Mouse (Mus musculus): ENCODE data around the gene Stim2.

Gene Stim2

GRCm38 (mm10) chr5:54116538-54116937 lies 118.2 kb downstream of the Stim2 start:
- DNase-seq (ENCODE audit: low spot score) = no peak

- DNase-seq (ENCODE audit: low spot score) = no peak
Observed at GRCm38 (mm10) chr5:54118410-54119212, 120.3 kb downstream of the Stim2 start.

- no peak for DNase-seq (ENCODE audit: low spot score)
Observed at GRCm38 (mm10) chr5:54148091-54148795, 149.9 kb downstream of the Stim2 start.

- no peak for DNase-seq (ENCODE audit: low spot score)
Observed at GRCm38 (mm10) chr5:54154503-54155226, 156.4 kb downstream of the Stim2 start.

- no peak for DNase-seq (ENCODE audit: low spot score)
Observed at GRCm38 (mm10) chr5:54155227-54155776, 157.0 kb downstream of the Stim2 start.

GRCm38 (mm10) chr5:54155916-54156315 lies 157.6 kb downstream of the Stim2 start:
- peak; percentile 43 for DNase-seq (ENCODE audit: low spot score)

GRCm38 (mm10) chr5:54156944-54157527 lies 158.7 kb downstream of the Stim2 start:
- DNase-seq (ENCODE audit: low spot score) = no peak

GRCm38 (mm10) chr5:54158230-54158629 lies 159.9 kb downstream of the Stim2 start:
- DNase-seq (ENCODE audit: low spot score) = no peak

GRCm38 (mm10) chr5:54159156-54159793 lies 161.0 kb downstream of the Stim2 start:
- DNase-seq (ENCODE audit: low spot score) = no peak

GRCm38 (mm10) chr5:54160561-54160960 lies 162.3 kb downstream of the Stim2 start:
- no peak for DNase-seq (ENCODE audit: low spot score)

- no peak for DNase-seq (ENCODE audit: low spot score)
Observed at GRCm38 (mm10) chr5:54163890-54164289, 165.6 kb downstream of the Stim2 start.
